Mouse (Mus musculus) urinary bladder, postnatal 4 days (tissue): ENCODE results near the gene Sik1.

Experiments used
- DNase-seq, 2 experiments: peaks; one replicate each; pipeline ENCODE4 v3.0.0; 2021 to 2022; ENCODE audit warnings: low spot score in 2 of 2

Gene Sik1

GRCm38 (mm10) chr17:31808082-31808875 is 47.3 kb downstream of the Sik1 start:
- DNase-seq: no peak

GRCm38 (mm10) chr17:31806496-31806895 is 49.1 kb downstream of the Sik1 start:
- no peak for DNase-seq

DNA sequence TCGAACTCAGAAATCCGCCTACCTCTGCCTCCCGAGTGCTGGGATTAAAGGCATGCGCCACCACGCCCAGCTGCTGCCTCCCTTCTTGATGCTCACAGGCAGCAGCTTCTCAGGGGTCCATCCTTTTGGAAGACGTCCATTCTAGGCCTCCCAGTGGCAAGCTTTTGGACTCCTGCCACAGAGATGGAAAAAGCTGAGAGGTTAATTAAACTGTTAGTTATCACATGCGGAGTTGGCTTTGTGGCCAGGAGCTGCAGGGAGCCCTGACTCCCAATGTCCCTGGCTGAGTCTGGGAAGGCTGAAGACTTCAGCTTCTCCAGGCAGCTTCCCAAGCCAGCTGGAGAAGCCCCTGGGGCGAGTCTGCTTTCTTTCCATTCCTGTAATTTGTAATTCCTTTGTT is 49.6 kb downstream of the Sik1 start:
- DNase-seq: no peak

- no peak for DNase-seq
Observed at GRCm38 (mm10) chr17:31805585-31805984, 50.0 kb downstream of the Sik1 start.

- DNase-seq: no peak
Observed at GRCm38 (mm10) chr17:31802272-31803017, 53.2 kb downstream of the Sik1 start.

DNA sequence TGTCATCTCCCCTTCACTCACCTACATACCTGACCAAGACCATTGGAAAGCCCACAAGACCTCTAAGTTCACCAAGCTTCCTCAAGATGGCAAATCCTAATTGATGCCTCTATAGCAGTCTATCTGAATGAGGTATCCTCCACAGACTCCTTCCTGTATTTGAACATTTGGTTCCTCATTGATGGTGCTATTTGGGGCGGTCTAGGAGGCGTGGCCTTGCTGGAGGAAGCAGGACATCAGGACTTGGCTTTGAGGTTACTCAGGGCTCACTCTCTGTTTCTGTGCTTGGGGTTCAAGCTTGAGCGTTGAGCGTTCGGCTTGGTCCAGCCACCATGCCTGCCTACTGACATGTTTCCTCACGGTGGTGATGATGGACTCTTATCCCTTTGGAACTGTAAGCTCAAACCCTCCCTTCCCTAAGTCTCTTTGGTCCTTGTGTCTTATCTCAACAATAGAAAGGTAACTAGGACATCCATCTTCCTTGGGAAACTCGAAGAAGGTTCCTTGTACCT is 54.7 kb downstream of the Sik1 start:
- no peak for DNase-seq

- no peak for DNase-seq
Observed at GRCm38 (mm10) chr17:31795893-31796292, 59.7 kb downstream of the Sik1 start.
